Mouse (Mus musculus) intestine, embryonic 14.5 days (tissue): ENCODE data around the gene Tle3. TPM values are rescaled to one million over a fixed set of nuclear protein-coding genes. Genes with fewer than 3 reads are reported as not detected.
A peak's percentile ranks its signal among the peaks of the same experiment; 100 is the strongest.

Experiments
- ATAC-seq: fragments of 200-750 bp; cut with Nextera tagmentation; replicated peaks from 2 replicates; pipeline ENCODE4 v1.8.0; 2017; ENCODE audit warnings: low read depth, moderate number of reproducible peaks, moderate TSS enrichment, moderate library complexity; ENCODE audit not compliant: low FRiP score, low TSS enrichment
- DNase-seq: peaks from one replicate; pipeline ENCODE4 v3.0.0-alpha.2; 2018; ENCODE audit warnings: low spot score
- H3K27ac ChIP-seq: fragments of 300-500 bp; sonication (generic); 2 replicates; pipeline ENCODE4 v1.5.1; 2014; ENCODE audit warnings: low read depth, mild to moderate bottlenecking, control low read depth
- H3K27me3 ChIP-seq: fragments of 300-500 bp; sonication (generic); replicated peaks from 2 replicates; pipeline ENCODE4 v1.6.1; 2014; ENCODE audit warnings: low read length, control low read depth; ENCODE audit not compliant: control insufficient read depth, insufficient read depth
- H3K36me3 ChIP-seq: fragments of 300-500 bp; sonication (generic); 2 replicates; pipeline ENCODE4 v1.6.1; 2014; ENCODE audit warnings: low read length, control low read depth; ENCODE audit not compliant: control insufficient read depth, insufficient read depth
- H3K4me1 ChIP-seq: fragments of 300-500 bp; sonication (generic); replicated peaks from 2 replicates; pipeline ENCODE4 v1.6.1; 2014; ENCODE audit warnings: low read length, control low read depth, mixed read lengths; ENCODE audit not compliant: control insufficient read depth, insufficient read depth
- H3K4me2 ChIP-seq: fragments of 300-500 bp; sonication (generic); 2 replicates; pipeline ENCODE4 v1.6.1; 2014; ENCODE audit warnings: low read length
- H3K4me3 ChIP-seq: fragments of 300-500 bp; sonication (generic); 2 replicates; pipeline ENCODE4 v1.5.1; 2014; ENCODE audit warnings: low read depth, low read length, control low read depth, mixed read lengths
- H3K9ac ChIP-seq: fragments of 300-500 bp; sonication (generic); 2 replicates; pipeline ENCODE4 v1.6.1; 2014; ENCODE audit warnings: mild to moderate bottlenecking, low read length
- H3K9me3 ChIP-seq: fragments of 300-500 bp; sonication (generic); 2 replicates; pipeline ENCODE4 v1.6.1; 2016; ENCODE audit warnings: low read length, control low read depth; ENCODE audit not compliant: control insufficient read depth
- WGBS: fragments of 180-500 bp; shearing (Covaris S2); extraction: QIAGEN DNeasy Blood & Tissue Kit; methylation state at CpG from one replicate; pipeline ENCODE4 v1.1.7; 2014; 5-methylcytosine and 5-hydroxymethylcytosine counted together
- polyA plus RNA-seq: library from polyadenylated mRNA; unstranded; fragments of >200 nt; fragmentation: Nextera tagmentation; extraction: Ambion mirVana; gene quantifications from 2 replicates; pipeline ENCODE4 v1.2.1, GENCODE M21; 2014

Tle3 gene
- polyA plus RNA-seq, 1 experiment from 2014 or later, result 23.3 TPM

DNA sequence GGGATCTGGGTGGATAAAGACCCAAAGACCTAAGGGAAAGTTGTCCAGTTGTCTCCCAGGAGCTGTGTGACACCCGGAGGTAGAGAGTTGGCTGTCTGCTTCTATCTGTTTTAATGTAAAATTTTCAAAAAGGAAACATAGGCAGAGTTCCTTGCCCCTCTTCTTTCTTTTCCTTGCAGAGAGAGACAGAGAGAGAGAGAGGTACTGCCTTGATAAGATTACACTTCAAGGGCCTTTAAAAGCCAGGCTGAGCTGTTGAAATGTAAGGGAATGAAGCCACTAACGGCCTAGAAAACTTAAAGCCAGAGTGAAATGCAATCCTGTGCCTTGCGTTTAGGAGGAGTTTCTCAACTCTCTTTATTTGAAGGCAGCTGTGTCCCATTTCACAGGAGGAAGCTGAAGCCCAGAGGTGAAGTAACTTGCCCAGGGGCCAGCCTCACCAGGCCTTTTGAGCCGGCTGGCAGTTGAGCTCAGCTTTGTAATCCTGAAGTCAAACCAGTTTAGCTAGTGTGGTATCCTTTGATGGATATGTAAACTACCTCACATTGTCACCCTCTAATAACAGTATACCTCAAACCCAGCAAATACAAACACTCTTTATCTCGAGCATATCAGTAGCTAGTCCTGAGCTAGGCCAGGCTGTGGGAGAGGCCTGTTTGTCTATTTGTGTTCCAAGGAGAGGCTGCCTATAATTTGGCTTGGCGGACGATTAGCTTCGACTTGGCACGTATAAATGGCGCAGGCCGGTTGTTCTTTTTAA, 3.8 kb downstream of the Tle3 start:
- ATAC-seq (no peak), DNase-seq (no peak)
- WGBS, result 49% methylated on average over 11 of the region's 11 CpGs
- no peaks in the 10 kb centered on the region for H3K27me3 ChIP-seq
- no peaks in the 10 kb centered on the region for H3K9me3 ChIP-seq
- H3K9ac ChIP-seq, result no peak overlapping the region
- no peak overlapping the region for H3K27ac ChIP-seq
- H3K36me3 ChIP-seq, result peaks cover 23% of the 10 kb centered on the region
- peaks cover 69% of the 10 kb centered on the region for H3K4me1 ChIP-seq
- peak overlapping the region; percentile 93; the same call in 1 of the 2 replicates for H3K4me3 ChIP-seq
- peak overlapping the region; percentile 52 for H3K4me2 ChIP-seq

GRCm38 (mm10) chr9:61376650-61377049, 4.5 kb downstream of the Tle3 start:
- ATAC-seq, result no peak
- peaks cover 63% of the 10 kb centered on the region for H3K4me1 ChIP-seq
- 53% methylated on average over 3 of the region's 3 CpGs for WGBS
- no peak overlapping the region for H3K9ac ChIP-seq
- peak overlapping the region; percentile 52 for H3K4me2 ChIP-seq
- H3K4me3 ChIP-seq, result no peak overlapping the region
- no peak for DNase-seq
- H3K36me3 ChIP-seq, result peaks cover 29% of the 10 kb centered on the region
- H3K27me3 ChIP-seq, result no peaks in the 10 kb centered on the region
- no peaks in the 10 kb centered on the region for H3K9me3 ChIP-seq
- H3K27ac ChIP-seq, result no peak overlapping the region

DNA sequence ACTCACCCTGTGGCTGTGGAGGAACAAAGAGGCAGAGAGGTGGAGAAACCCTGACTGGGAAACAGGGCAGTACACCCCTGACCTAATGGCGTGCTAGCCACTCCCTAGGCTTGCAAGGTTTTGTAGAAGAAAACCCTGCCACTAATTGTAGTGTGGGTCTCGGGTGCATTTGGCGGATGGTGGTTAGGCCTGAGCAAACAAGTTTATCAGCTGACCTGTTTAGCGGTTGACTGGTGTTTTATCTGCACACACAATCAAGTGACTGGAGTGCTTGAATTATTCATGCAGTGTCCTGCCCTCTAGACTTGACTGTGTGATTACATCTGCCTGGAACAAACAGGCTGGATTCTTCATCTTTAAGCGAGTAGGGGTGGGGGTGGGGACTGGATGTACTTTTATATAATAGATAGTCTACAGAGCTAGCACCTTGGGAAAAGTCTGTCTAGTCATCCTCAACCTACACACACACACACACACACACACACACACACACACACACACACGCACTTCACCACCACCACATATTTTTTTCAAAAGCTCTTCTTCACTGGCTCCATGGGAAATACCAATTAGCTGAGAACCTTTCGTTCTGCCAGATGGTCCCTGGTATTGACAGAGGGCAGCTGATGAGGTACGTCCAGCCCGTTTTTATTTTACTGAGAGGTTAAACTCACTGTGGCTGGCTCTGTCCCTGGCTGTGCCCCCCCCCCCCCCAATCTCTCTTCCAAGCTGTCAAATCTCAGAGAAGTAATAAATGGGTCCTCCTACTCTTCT, 5.7 kb downstream of the Tle3 start:
- Histone ChIP-seq H3K9me3 (no peaks in the 10 kb centered on the region), H3K4me1 (peaks cover 71% of the 10 kb centered on the region), H3K27me3 (no peaks in the 10 kb centered on the region), H3K9ac (no peak overlapping the region), H3K36me3 (peaks cover 37% of the 10 kb centered on the region), H3K27ac (no peak overlapping the region), H3K4me2 (peak overlapping the region; percentile 52), H3K4me3 (no peak overlapping the region)
- ATAC-seq (no peak), DNase-seq (no peak)
- WGBS, result 39% methylated on average over 9 of the region's 9 CpGs

DNA sequence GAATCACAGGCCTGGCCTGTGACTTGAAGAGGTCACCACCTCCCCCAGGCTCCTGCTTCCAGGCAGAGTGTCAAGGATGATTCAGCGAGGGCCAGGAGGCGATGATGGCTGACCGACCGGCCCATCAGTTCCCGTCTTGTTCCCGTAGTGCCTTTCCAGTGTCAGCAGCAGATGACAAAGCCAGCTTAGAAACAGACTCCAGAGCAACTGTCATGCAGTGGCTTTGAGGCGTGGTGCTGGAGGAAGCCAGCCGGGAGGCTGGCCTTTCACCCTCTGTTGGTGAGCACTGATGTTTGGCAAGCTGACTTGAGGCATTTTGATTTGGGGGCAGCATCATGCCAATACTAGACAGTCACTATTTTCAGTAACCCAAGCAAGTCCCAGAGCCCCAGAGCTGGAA, 6.3 kb downstream of the Tle3 start:
- DNase-seq (no peak), ATAC-seq (no peak)
- Histone ChIP-seq H3K4me1 (peaks cover 77% of the 10 kb centered on the region), H3K27ac (no peak overlapping the region), H3K4me2 (no peak overlapping the region), H3K9ac (no peak overlapping the region), H3K36me3 (peaks cover 40% of the 10 kb centered on the region), H3K27me3 (no peaks in the 10 kb centered on the region), H3K4me3 (no peak overlapping the region), H3K9me3 (no peaks in the 10 kb centered on the region)
- WGBS, result 46% methylated on average over 8 of the region's 8 CpGs

DNA sequence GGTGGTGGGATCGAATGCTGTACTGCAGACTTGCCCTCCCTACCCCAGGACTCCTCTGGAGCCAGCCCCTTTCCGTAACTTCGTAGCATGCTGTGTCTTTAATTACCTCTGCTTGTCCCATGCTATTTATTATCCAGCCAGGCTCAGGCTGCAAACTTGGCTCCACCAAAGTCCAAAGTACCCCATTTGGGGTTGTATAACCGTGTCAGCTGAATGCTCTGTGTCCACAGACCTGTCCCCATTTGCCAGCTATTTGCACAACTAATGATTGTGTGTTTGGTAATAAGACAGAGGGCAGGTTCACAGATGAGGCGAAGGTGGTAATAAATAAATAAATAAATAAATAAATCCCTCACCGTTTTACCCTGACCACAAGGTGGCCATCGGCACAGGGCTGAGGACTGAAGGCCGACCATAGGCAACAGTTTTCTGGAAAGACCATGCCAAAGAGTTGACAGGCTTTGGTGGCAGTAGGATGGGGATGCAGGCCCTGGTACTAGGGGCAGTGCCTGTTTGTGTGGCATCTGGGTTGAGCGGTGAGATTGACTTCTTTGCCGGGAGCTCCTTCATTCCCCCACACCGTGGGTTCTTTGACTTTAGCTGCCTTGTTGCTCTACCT, 7.0 kb downstream of the Tle3 start:
- DNase-seq (no peak), ATAC-seq (no peak)
- H3K4me1 ChIP-seq, result peaks cover 82% of the 10 kb centered on the region
- no peaks in the 10 kb centered on the region for H3K9me3 ChIP-seq
- no peaks in the 10 kb centered on the region for H3K27me3 ChIP-seq
- H3K27ac ChIP-seq, result no peak overlapping the region
- H3K4me2 ChIP-seq, result no peak overlapping the region
- no peak overlapping the region for H3K9ac ChIP-seq
- whole genome bisulfite sequencing, result 74% methylated on average over 11 of the region's 11 CpGs
- H3K36me3 ChIP-seq, result peaks cover 41% of the 10 kb centered on the region
- H3K4me3 ChIP-seq, result no peak overlapping the region

DNA sequence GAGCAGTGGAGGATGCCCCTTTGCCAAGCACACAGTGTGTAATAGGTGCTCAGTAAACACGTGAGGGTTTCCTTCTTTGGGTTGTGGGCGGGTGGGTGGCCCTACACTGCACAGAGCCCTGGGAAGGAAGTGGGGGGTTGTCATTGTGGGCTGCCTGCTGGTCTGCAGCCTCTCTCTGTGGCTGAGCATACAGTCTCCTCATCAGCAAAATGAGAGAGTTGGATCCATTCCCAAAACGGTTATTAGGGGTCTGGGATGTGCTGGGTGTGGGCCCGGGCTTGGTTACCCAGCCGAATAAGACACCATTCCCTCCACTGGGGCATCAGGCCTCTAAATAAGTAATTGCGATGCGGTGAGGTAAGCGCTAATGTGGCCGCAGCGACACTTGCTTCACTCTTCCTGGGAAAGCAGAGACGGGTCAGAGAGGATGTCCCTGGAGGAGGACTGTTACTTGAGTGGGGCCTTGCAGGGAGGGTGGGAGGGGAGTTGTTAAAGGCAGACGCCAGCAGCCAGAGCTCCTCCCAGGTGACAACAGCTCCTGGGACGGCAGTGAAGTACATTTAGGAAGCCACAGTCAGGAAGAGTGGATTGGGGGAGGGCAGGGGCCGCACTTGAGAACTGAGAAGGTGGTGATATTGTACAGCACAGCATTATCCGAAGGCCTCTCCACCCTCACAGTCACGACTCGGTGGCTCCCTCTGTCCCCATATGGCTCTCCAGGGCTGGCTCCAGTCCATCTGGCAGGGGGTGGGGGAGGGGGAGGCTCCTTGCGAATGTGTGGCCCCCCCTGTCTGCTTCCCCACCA, 8.3 kb downstream of the Tle3 start:
- ATAC-seq (no peak), DNase-seq (no peak)
- no peaks in the 10 kb centered on the region for H3K27me3 ChIP-seq
- 34% methylated on average over 18 of the region's 18 CpGs for WGBS
- no peak overlapping the region for H3K4me3 ChIP-seq
- H3K4me2 ChIP-seq, result no peak overlapping the region
- peaks cover 86% of the 10 kb centered on the region for H3K4me1 ChIP-seq
- no peak overlapping the region for H3K27ac ChIP-seq
- peaks cover 41% of the 10 kb centered on the region for H3K36me3 ChIP-seq
- H3K9me3 ChIP-seq, result no peaks in the 10 kb centered on the region
- no peak overlapping the region for H3K9ac ChIP-seq

DNA sequence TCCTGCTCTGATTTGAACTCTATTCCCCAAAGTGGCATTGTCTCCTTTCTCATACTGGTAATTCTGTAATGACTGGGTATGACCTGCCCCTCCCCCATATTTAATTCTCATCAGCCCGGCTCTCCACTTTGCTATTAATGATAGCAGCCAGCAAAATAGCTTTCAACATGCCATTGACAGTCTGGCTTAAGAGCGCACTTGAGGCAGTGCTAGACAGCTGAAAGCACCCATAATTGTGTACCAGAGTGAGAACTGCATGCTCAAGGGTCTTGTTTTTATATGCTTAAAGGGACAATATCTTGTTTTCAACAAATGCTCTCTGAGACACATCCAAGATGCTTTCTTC, 8.9 kb downstream of the Tle3 start:
- 57% methylated on average over 2 of the region's 2 CpGs for WGBS
- Histone ChIP-seq H3K27me3 (no peaks in the 10 kb centered on the region), H3K9me3 (no peaks in the 10 kb centered on the region), H3K27ac (no peak overlapping the region), H3K9ac (no peak overlapping the region), H3K4me2 (no peak overlapping the region), H3K4me3 (no peak overlapping the region), H3K36me3 (peaks cover 42% of the 10 kb centered on the region), H3K4me1 (peaks cover 86% of the 10 kb centered on the region)
- DNase-seq (no peak), ATAC-seq (no peak)

GRCm38 (mm10) chr9:61381445-61381844, 9.3 kb downstream of the Tle3 start:
- DNase-seq (no peak), ATAC-seq (no peak)
- no peaks in the 10 kb centered on the region for H3K9me3 ChIP-seq
- H3K27me3 ChIP-seq, result no peaks in the 10 kb centered on the region
- H3K27ac ChIP-seq, result no peak overlapping the region
- H3K4me1 ChIP-seq, result peaks cover 83% of the 10 kb centered on the region
- peaks cover 46% of the 10 kb centered on the region for H3K36me3 ChIP-seq
- H3K9ac ChIP-seq, result no peak overlapping the region
- 89% methylated on average over 3 of the region's 3 CpGs for WGBS
- no peak overlapping the region for H3K4me3 ChIP-seq
- no peak overlapping the region for H3K4me2 ChIP-seq
